Mouse (Mus musculus) hematopoietic stem cell, adult 5-6 weeks (primary cell): ENCODE measurements around the gene Slit3. TPM values are rescaled to one million over a fixed set of nuclear protein-coding genes. Genes with fewer than 3 reads are reported as not detected.

Source experiments
- ATAC-seq, 2 experiments: fragments of 125-278 bp in 1 of 2; replicated peaks in 1 of 2; 2 replicates each; pipeline ENCODE4 v1.8.0; 2016 to 2017; ENCODE audit warnings: inconsistent platforms in 2 of 2, mild to moderate bottlenecking in 2 of 2, moderate number of reproducible peaks in 2 of 2, low read depth in 1 of 2, moderate TSS enrichment in 1 of 2; ENCODE audit not compliant: low FRiP score in 2 of 2, poor library complexity in 2 of 2, severe bottlenecking in 2 of 2, insufficient read depth in 1 of 2, low TSS enrichment in 1 of 2
- total RNA-seq: library from RNA; stranded (forward); fragments of 172-1452, 232-1000 nt; gene quantifications from 2 replicates; pipeline ENCODE4 v1.2.3, GENCODE M21; 2017

Slit3 gene
- total RNA-seq, 1 experiment from 2014 or later = not detected

DNA sequence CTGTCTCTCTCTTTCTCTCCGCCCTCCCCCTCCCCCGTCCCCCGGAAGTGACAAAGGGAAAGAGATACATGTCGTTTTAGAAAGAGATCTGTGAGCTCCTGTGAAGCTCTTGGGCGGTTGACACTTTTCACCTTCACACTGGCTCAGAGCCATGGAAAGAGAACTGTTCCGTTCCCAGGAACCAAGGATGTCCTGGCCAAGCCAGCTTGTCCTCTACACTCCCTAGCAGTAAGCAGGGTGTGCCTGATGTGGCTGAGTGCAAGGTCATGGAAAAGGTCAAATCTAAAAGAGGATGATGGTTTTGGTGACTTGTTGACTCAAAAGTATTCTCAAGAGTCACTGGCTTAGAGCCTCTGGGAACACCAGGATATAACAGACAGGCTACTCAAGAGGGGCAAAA lies 219.7 kb downstream of the Slit3 start:
- no peak for ATAC-seq

GRCm38 (mm10) chr11:35342486-35342885 lies 221.5 kb downstream of the Slit3 start:
- ATAC-seq = no peak

GRCm38 (mm10) chr11:35345696-35346480 lies 224.9 kb downstream of the Slit3 start:
- no peak for ATAC-seq

GRCm38 (mm10) chr11:35348099-35348498 lies 227.1 kb downstream of the Slit3 start:
- no peak for ATAC-seq

DNA sequence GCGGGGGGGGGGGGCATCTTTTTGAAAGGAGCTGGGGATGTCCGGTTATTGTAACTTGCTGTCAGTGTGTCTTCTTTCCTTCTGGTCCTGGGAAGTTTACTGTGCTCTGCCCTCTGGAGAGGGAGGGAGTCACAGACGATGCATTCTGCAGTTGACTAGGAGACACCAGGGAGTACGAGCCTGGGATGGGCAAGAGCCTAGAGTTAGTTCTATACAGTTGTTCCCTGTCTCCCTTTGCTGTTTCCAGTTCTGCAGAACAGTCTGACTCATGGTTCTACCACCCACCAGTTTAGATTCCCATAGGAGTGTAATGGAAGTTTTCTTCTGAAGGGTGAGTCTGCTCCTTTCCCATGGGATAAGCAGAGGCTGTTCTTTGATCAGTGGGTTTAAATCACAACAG lies 229.9 kb downstream of the Slit3 start:
- no peak for ATAC-seq

GRCm38 (mm10) chr11:35351376-35351775 lies 230.4 kb downstream of the Slit3 start:
- no peak for ATAC-seq

GRCm38 (mm10) chr11:35355811-35356210 lies 234.8 kb downstream of the Slit3 start:
- no peak for ATAC-seq

GRCm38 (mm10) chr11:35361071-35361470 lies 240.0 kb downstream of the Slit3 start:
- ATAC-seq = no peak

- ATAC-seq = no peak
Observed at GRCm38 (mm10) chr11:35362975-35363374, 242.0 kb downstream of the Slit3 start.

- no peak for ATAC-seq
Observed at GRCm38 (mm10) chr11:35364469-35364868, 243.4 kb downstream of the Slit3 start.

DNA sequence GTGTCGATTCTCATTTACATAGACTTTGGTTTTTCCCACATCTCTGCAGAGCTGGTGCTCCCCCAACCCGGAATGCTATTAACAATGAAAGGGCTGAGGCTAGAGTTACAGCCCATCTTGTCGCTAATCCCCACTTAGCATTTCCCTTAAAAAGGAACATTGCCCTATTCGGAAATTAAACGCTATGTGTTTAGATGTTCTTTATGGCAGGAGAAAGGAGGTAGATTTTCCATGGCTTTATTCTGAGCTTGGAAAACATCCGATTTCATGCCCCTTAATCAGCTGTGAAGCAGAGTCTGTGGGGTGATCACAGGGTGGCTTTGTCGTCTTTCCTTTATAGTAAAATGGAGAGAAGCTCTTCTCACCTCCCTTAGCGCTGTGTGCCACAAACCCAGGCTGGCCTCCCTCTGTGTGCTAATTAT lies 244.5 kb downstream of the Slit3 start:
- ATAC-seq = no peak

DNA sequence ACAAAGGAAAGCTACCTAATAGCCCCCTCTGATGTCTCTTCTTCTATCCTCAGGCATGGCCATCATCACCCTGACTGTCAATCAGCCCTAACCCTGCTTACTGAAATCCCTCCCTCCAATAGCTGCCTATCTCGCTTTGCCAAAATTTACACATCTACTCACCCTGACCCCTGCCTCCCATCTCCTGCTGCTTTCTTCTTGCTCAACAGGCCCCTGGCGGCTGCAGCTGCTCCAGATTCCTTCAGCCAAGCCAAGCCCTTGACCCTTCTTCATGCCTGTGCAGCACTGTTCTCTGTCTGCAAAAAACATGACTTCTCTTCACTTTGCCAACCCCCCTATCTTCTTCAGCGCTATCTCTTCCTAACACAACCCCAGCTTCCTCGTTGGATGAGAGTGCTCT lies 245.6 kb downstream of the Slit3 start:
- no peak for ATAC-seq

- no peak for ATAC-seq
Observed at GRCm38 (mm10) chr11:35367248-35367647, 246.2 kb downstream of the Slit3 start.

DNA sequence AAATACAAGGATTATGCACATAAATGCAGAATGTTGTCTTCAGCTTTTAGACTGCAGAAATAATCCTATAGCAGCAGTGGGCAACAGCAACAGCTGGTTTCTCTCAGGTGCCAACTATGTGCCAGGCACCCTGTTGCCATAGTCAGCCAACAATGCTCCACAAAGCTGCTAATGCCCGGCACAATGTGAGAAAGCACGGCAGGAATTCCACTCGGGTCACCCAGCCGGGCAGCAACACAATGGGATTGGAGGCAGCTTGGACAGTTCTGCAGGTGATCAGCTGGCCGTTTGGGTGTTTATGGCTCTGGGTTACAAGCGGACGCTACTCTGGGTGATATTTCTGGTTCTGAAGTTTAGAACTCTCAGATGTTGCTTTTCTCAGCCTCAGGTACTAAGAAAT lies 248.9 kb downstream of the Slit3 start:
- no peak for ATAC-seq

GRCm38 (mm10) chr11:35370705-35371104 lies 249.7 kb downstream of the Slit3 start:
- no peak for ATAC-seq

DNA sequence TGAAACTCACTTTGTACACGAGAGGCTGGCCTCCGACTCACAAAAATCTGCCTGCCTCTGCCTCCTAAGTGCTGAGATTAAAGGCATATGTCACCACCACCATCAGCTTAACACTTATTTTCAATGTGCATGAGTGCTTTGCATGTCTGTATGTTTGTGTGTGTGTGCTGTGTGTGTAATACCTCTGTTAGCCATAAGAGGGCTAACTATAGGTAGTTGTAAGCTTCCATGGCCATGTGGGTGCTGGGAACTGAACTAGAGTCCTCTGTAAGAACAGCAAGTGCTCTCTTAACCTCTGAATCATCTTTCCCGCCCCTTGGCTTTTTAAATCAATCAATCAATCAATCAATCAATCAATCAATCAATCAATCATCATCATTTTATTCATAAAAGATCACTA lies 251.4 kb downstream of the Slit3 start:
- ATAC-seq = no peak

GRCm38 (mm10) chr11:35375072-35375471 lies 254.0 kb downstream of the Slit3 start:
- no peak for ATAC-seq

DNA sequence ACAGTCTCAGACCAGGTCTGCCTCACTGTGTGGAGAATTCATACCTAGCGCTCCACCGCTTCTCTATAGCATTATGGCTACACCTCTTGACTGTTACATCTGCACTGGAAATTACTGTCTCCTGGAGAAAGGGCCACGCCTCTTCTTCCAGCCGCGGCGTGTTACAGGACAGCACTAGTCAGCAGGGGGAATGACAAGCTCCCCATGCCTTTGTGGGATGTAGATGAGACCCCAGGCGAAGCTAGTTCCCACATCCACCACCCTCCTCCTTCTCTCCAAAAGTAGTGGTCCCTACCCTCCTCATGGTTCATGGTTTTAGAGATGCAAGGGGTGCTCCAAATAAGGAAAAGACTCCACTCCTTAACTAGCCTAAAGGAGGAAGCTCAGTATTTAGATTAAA lies 257.8 kb downstream of the Slit3 start:
- ATAC-seq = no peak

DNA sequence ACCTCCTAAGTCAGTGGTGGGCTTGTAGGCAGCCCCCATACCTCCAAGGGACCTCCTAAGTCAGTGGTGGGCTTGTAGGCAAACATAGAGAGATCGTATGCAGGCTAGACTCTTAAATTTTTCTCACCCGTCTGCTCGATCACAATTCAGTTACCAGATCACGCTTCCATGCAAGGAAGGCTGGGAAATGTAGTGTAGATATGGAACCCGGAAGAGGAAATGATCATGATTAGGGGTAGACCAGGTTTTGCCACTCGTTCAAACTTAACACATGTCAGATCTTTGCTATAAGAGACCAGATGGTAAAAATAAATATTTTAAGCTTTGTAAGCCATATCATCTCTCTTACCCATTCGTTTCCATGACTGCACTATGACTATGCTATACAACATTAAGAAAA lies 258.4 kb downstream of the Slit3 start:
- no peak for ATAC-seq
